Mouse (Mus musculus) heart, embryonic 14.5 days (tissue): Measurements from ENCODE around the gene Cyb561d2. TPM values are rescaled to one million over a fixed set of nuclear protein-coding genes. Genes with fewer than 3 reads are reported as not detected.
A peak's percentile ranks its signal among the peaks of the same experiment; 100 is the strongest.

Source experiments
- ATAC-seq: fragments of 200-750 bp; cut with Nextera tagmentation; 2 replicates; pipeline ENCODE4 v1.8.0; 2017; ENCODE audit warnings: low read depth, moderate TSS enrichment; ENCODE audit not compliant: insufficient number of reproducible peaks, insufficient read depth, low FRiP score
- H3K27ac ChIP-seq, 2 experiments: fragments of 200-500 bp in 1 of 2; fragments of 300-500 bp in 1 of 2; sonication (generic) in 1 of 2; replicated peaks in 1 of 2; 2 replicates each; pipeline ENCODE4 v1.5.1; 2012 to 2014; ENCODE audit warnings: low read depth in 2 of 2, low read length in 2 of 2, control low read depth in 1 of 2, mild to moderate bottlenecking in 1 of 2, mixed read lengths in 1 of 2; ENCODE audit not compliant: control insufficient read depth in 1 of 2, insufficient read depth in 1 of 2
- H3K27me3 ChIP-seq: fragments of 300-500 bp; sonication (generic); 2 replicates; pipeline ENCODE4 v1.6.1; 2014; ENCODE audit warnings: mild to moderate bottlenecking, low read length, control low read depth; ENCODE audit not compliant: control insufficient read depth, insufficient read depth
- H3K36me3 ChIP-seq: fragments of 300-500 bp; sonication (generic); 2 replicates; pipeline ENCODE4 v1.6.1; 2014; ENCODE audit warnings: mild to moderate bottlenecking, control low read depth, low read length, mixed read lengths; ENCODE audit not compliant: control insufficient read depth, insufficient read depth
- H3K4me1 ChIP-seq, 2 experiments: fragments of 200-500 bp in 1 of 2; fragments of 300-500 bp in 1 of 2; sonication (generic) in 1 of 2; 2 replicates each; pipeline ENCODE4 v1.6.1; 2012 to 2014; ENCODE audit warnings: low read length in 2 of 2, control low read depth in 1 of 2, mixed read lengths in 1 of 2; ENCODE audit not compliant: control insufficient read depth in 2 of 2, insufficient read depth in 2 of 2
- H3K4me2 ChIP-seq: fragments of 300-500 bp; sonication (generic); 2 replicates; pipeline ENCODE4 v1.6.1; 2014; ENCODE audit warnings: mild to moderate bottlenecking, low read length
- H3K4me3 ChIP-seq, 2 experiments: fragments of 200-500 bp in 1 of 2; fragments of 300-500 bp in 1 of 2; sonication (generic) in 1 of 2; 2 replicates each; pipeline ENCODE4 v1.5.1; 2012 to 2014; ENCODE audit warnings: low read length in 2 of 2, mild to moderate bottlenecking in 2 of 2, control low read depth in 1 of 2, low read depth in 1 of 2, moderate library complexity in 1 of 2; ENCODE audit not compliant: control insufficient read depth in 1 of 2, insufficient read depth in 1 of 2
- H3K9ac ChIP-seq: fragments of 300-500 bp; sonication (generic); 2 replicates; pipeline ENCODE4 v1.6.1; 2014; ENCODE audit warnings: mild to moderate bottlenecking, low read length
- H3K9me3 ChIP-seq: fragments of 300-500 bp; sonication (generic); 2 replicates; pipeline ENCODE4 v1.6.1; 2016; ENCODE audit warnings: low read length, control low read depth; ENCODE audit not compliant: control insufficient read depth
- WGBS: fragments of 180-500 bp; shearing (Covaris S2); extraction: QIAGEN DNeasy Blood & Tissue Kit; methylation state at CpG from one replicate; pipeline ENCODE4 v1.1.7; 2014; 5-methylcytosine and 5-hydroxymethylcytosine counted together
- polyA plus RNA-seq: library from polyadenylated mRNA; unstranded; fragments of >200 nt; fragmentation: Nextera tagmentation; extraction: Ambion mirVana; gene quantifications from 2 replicates; pipeline ENCODE4 v1.2.1, GENCODE M21; 2014

The Cyb561d2 gene
- polyA plus RNA-seq, 1 experiment from 2014 or later, result 22.8 TPM

GRCm38 (mm10) chr9:107521711-107522399 lies 20.1 kb downstream of the Cyb561d2 start:
- Histone ChIP-seq H3K27me3 (peaks cover 16% of the 10 kb centered on the region), H3K9me3 (no peaks in the 10 kb centered on the region), H3K27ac (peak overlapping the region; percentile 31 to 33; a peak in 2 of 4 replicates), H3K4me2 (peak overlapping the region; percentile 59), H3K4me3 (0 out of 4 replicates have a peak overlapping the region, but pooled peaks have one; percentile 8 to 16), H3K36me3 (no peaks in the 10 kb centered on the region), H3K4me1 (peaks cover 13 to 19% of the 10 kb centered on the region in 2 experiments), H3K9ac (peak overlapping the region; percentile 44)
- peak; percentile 29; the same call in 1 of the 2 replicates for ATAC-seq
- 24% methylated on average over 25 of the region's 25 CpGs for WGBS

GRCm38 (mm10) chr9:107521190-107521589 lies 20.8 kb downstream of the Cyb561d2 start:
- peaks cover 12% of the 10 kb centered on the region for H3K27me3 ChIP-seq
- peaks cover 9 to 12% of the 10 kb centered on the region in 2 experiments for H3K4me1 ChIP-seq
- WGBS, result 58% methylated on average over 5 of the region's 5 CpGs
- no peaks in the 10 kb centered on the region for H3K36me3 ChIP-seq
- no peak overlapping the region for H3K4me3 ChIP-seq
- H3K9ac ChIP-seq, result no peak overlapping the region
- no peak for ATAC-seq
- peak overlapping the region; percentile 59 for H3K4me2 ChIP-seq
- H3K9me3 ChIP-seq, result no peaks in the 10 kb centered on the region
- H3K27ac ChIP-seq, result no peak overlapping the region

GRCm38 (mm10) chr9:107520331-107520730 lies 21.7 kb downstream of the Cyb561d2 start:
- H3K27me3 ChIP-seq, result peaks cover 4% of the 10 kb centered on the region

GRCm38 (mm10) chr9:107514303-107514955 lies 27.6 kb downstream of the Cyb561d2 start:
- Histone ChIP-seq H3K36me3 (no peaks in the 10 kb centered on the region), H3K27me3 (peaks cover 4% of the 10 kb centered on the region; the same call in 1 of the 2 replicates), H3K27ac (no peak overlapping the region), H3K4me1 (peaks cover 0 to 4% of the 10 kb centered on the region in 2 experiments; a peak in 1 of 4 replicates), H3K9me3 (no peaks in the 10 kb centered on the region), H3K4me3 (no peak overlapping the region), H3K4me2 (no peak overlapping the region), H3K9ac (no peak overlapping the region)
- no peak for ATAC-seq
- WGBS, result 26% methylated on average over 14 of the region's 14 CpGs

More at GRCm38 (mm10) chr9:107520331-107520730, 21.7 kb downstream of the Cyb561d2 start:
- no peaks in the 10 kb centered on the region for H3K36me3 ChIP-seq
- no peak overlapping the region for H3K9ac ChIP-seq
- 67% methylated on average over 6 of the region's 6 CpGs for WGBS
- no peak overlapping the region for H3K4me3 ChIP-seq
- H3K4me1 ChIP-seq, result peaks cover 9 to 11% of the 10 kb centered on the region in 2 experiments; a peak in 3 of 4 replicates
- H3K27ac ChIP-seq, result no peak overlapping the region
- no peaks in the 10 kb centered on the region for H3K9me3 ChIP-seq
- H3K4me2 ChIP-seq, result no peak overlapping the region
- ATAC-seq, result no peak

- ATAC-seq, result no peak
- 81% methylated on average over 16 of the region's 16 CpGs for WGBS
- no peak overlapping the region for H3K27ac ChIP-seq
- no peak overlapping the region for H3K4me2 ChIP-seq
- peaks cover 4% of the 10 kb centered on the region; the same call in 1 of the 2 replicates for H3K27me3 ChIP-seq
- no peaks in the 10 kb centered on the region for H3K36me3 ChIP-seq
- H3K4me1 ChIP-seq, result peaks cover under 1 to 4% of the 10 kb centered on the region in 2 experiments; a peak in 2 of 4 replicates
- H3K4me3 ChIP-seq, result no peak overlapping the region
- H3K9ac ChIP-seq, result no peak overlapping the region
- H3K9me3 ChIP-seq, result no peaks in the 10 kb centered on the region
Observed at GRCm38 (mm10) chr9:107512326-107512725, 29.7 kb downstream of the Cyb561d2 start.

GRCm38 (mm10) chr9:107511436-107511835 lies 30.6 kb downstream of the Cyb561d2 start:
- no peak for ATAC-seq
- Histone ChIP-seq H3K4me3 (no peak overlapping the region), H3K27ac (no peak overlapping the region), H3K4me1 (peaks cover 2 to 4% of the 10 kb centered on the region in 2 experiments; a peak in 2 of 4 replicates), H3K36me3 (no peaks in the 10 kb centered on the region), H3K27me3 (peaks cover 4% of the 10 kb centered on the region; the same call in 1 of the 2 replicates), H3K9ac (peak overlapping the region; percentile 21; the same call in 1 of the 2 replicates), H3K4me2 (no peak overlapping the region), H3K9me3 (no peaks in the 10 kb centered on the region)
- WGBS, result 43% methylated on average over 8 of the region's 8 CpGs

- Histone ChIP-seq H3K4me3 (no peak overlapping the region), H3K9ac (no peak overlapping the region), H3K36me3 (no peaks in the 10 kb centered on the region), H3K9me3 (no peaks in the 10 kb centered on the region), H3K27ac (no peak overlapping the region), H3K4me2 (no peak overlapping the region), H3K27me3 (peaks cover 4% of the 10 kb centered on the region; the same call in 1 of the 2 replicates), H3K4me1 (peaks cover 2 to 4% of the 10 kb centered on the region in 2 experiments; a peak in 2 of 4 replicates)
- 83% methylated on average over 14 of the region's 14 CpGs for WGBS
- ATAC-seq, result no peak
Observed at GRCm38 (mm10) chr9:107510384-107511100, 31.5 kb downstream of the Cyb561d2 start.
